Mouse (Mus musculus): ENCODE results near the gene Olfr323. TPM values are rescaled to one million over a fixed set of nuclear protein-coding genes. Genes with fewer than 3 reads are reported as not detected.

Gene Olfr323
- total and polyA plus RNA-seq, 3 experiments: not detected

DNA sequence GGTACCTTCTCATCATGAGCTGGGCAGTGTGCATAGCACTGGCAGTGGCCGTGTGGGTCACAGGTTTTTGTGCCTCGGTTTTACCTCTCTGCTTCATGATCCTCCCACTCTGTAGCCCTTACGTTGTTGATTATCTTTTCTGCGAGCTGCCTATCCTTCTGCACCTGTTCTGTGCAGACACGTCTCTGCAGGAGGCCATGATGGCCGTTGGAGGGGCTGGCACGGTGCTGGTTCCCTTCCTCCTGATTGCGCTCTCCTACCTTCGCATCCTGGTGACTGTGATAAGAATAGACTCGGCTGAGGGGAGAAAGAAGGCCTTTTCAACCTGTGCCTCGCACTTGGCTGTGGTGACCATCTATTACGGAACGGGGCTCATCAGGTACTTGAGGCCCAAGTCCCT lies 32.5 kb downstream of the Olfr323 start:
- Histone ChIP-seq H3K4me2 (ENCODE audit: insufficient read depth, low read depth, poor library complexity, severe bottlenecking) (no peak overlapping the region), H3K9me3 (replicated peaks; ENCODE audit: low read length) (no peaks in the 10 kb centered on the region), H3K4me3 (replicated peaks in 1 of 3; ENCODE audit: low read depth in 2 of 3, low read length in 2 of 3, poor library complexity in 1 of 3) (no peak overlapping the region), H3K27me3 (replicated peaks) (peaks cover 79% of the 10 kb centered on the region), H3K9ac (ENCODE audit: insufficient read depth, low read depth) (no peak overlapping the region), H3K79me2 (replicated peaks; ENCODE audit: control insufficient read depth, extremely low read depth, insufficient read depth, poor library complexity, severe bottlenecking) (no peaks in the 10 kb centered on the region), H3K36me3 (replicated peaks in 1 of 2; ENCODE audit: control insufficient read depth in 1 of 2, insufficient read depth in 1 of 2, low read length in 1 of 2) (no peaks in the 10 kb centered on the region), H3K4me1 (ENCODE audit: control insufficient read depth in 1 of 2, insufficient read depth in 2 of 2) (no peaks in the 10 kb centered on the region), H3K27ac (ENCODE audit: insufficient read depth, low read depth) (no peak overlapping the region)
- dilution Hi-C loops (cut with MboI; ENCODE audit: extremely low pct_ligation_motif_present, extremely low pct_unique_long_range_greater_than_20kb, low sequenced_read_pairs): no loop called here
- no peak for DNase-seq (ENCODE audit: extremely low read depth)
- in situ Hi-C loops (cut with MboI; ENCODE audit: low pct_ligation_motif_present, low pct_unique_long_range_greater_than_20kb, low sequenced_read_pairs): no loop called here
- TF ChIP-seq PAX5 (IDR thresholded peaks at IDR 0.05; ENCODE audit: low read length) (no peak), ZMIZ1 (IDR thresholded peaks at IDR 0.05; ENCODE audit: low read depth, low read length) (no peak), SIN3A (IDR thresholded peaks at IDR 0.05; ENCODE audit: low read length) (no peak), RCOR1 (conservative IDR thresholded peaks at IDR 0.05; ENCODE audit: low read depth, low read length) (no peak)

DNA sequence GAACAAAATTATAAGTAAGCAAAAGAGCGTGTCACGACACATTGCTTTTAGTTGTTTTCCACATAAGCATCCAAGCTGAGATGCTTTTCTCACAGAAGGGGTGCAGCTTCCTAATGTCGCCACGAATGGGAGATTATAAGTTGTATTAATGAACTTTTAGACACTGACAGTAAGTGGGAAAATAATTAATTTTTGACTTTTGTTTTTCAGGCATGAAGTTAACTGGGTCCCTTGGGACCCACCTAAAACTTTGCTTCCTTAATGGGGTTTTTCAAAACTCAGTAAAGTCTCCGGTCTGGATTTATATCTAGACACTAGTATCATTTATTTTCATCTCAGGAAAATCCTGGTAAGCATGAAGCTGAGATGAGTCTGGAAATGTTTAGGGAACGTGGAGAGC lies 35.5 kb downstream of the Olfr323 start, which contains the start of gene Olfr324:
Olfr324 (plus strand) TSS at position 301 of the 400 bp plus-strand sequence.
- H3K9ac ChIP-seq (ENCODE audit: insufficient read depth, low read depth): no peak within 1 kb of the TSS
- no peaks in the 10 kb centered on the region for H3K79me2 ChIP-seq (replicated peaks; ENCODE audit: control insufficient read depth, extremely low read depth, insufficient read depth, poor library complexity, severe bottlenecking)
- in situ Hi-C loops (cut with MboI; ENCODE audit: low pct_ligation_motif_present, low pct_unique_long_range_greater_than_20kb, low sequenced_read_pairs): no loop called here
- no peak within 1 kb of the TSS for H3K4me2 ChIP-seq (ENCODE audit: insufficient read depth, low read depth, poor library complexity, severe bottlenecking)
- H3K4me1 ChIP-seq (ENCODE audit: control insufficient read depth in 1 of 2, insufficient read depth in 2 of 2): no peaks in the 10 kb centered on the region
- H3K9me3 ChIP-seq (replicated peaks; ENCODE audit: low read length): peaks cover 2% of the 10 kb centered on the region
- H3K4me3 ChIP-seq (replicated peaks in 1 of 3; ENCODE audit: low read depth in 2 of 3, low read length in 2 of 3, poor library complexity in 1 of 3): no peak within 1 kb of the TSS
- DNase-seq (ENCODE audit: extremely low read depth): no peak
- H3K36me3 ChIP-seq (replicated peaks in 1 of 2; ENCODE audit: control insufficient read depth in 1 of 2, insufficient read depth in 1 of 2, low read length in 1 of 2): no peaks in the 10 kb centered on the region
- H3K27ac ChIP-seq (ENCODE audit: insufficient read depth, low read depth): no peak within 1 kb of the TSS
- peaks cover 65% of the 10 kb centered on the region for H3K27me3 ChIP-seq (replicated peaks)
- dilution Hi-C loops (cut with MboI; ENCODE audit: extremely low pct_ligation_motif_present, extremely low pct_unique_long_range_greater_than_20kb, low sequenced_read_pairs): no loop called here
- TF ChIP-seq MAFK (IDR thresholded peaks at IDR 0.05; ENCODE audit: insufficient replicate concordance, low read length) (no peak), JUN (IDR thresholded peaks at IDR 0.05; ENCODE audit: insufficient read depth, low read depth, low read length) (no peak), ETS1 (conservative IDR thresholded peaks at IDR 0.05; ENCODE audit: low read depth, low read length) (no peak), CHD1 (IDR thresholded peaks at IDR 0.05; ENCODE audit: low read depth, low read length) (no peak), JUND (conservative IDR thresholded peaks at IDR 0.05; ENCODE audit: low read depth, low read length) (no peak), E2F4 (IDR thresholded peaks at IDR 0.05; ENCODE audit: insufficient replicate concordance, low read depth, low read length) (no peak), GABPA (IDR thresholded peaks at IDR 0.05; ENCODE audit: insufficient replicate concordance, low read depth, low read length) (no peak), TBP (conservative IDR thresholded peaks at IDR 0.05; ENCODE audit: low read depth, low read length) (no peak)

DNA sequence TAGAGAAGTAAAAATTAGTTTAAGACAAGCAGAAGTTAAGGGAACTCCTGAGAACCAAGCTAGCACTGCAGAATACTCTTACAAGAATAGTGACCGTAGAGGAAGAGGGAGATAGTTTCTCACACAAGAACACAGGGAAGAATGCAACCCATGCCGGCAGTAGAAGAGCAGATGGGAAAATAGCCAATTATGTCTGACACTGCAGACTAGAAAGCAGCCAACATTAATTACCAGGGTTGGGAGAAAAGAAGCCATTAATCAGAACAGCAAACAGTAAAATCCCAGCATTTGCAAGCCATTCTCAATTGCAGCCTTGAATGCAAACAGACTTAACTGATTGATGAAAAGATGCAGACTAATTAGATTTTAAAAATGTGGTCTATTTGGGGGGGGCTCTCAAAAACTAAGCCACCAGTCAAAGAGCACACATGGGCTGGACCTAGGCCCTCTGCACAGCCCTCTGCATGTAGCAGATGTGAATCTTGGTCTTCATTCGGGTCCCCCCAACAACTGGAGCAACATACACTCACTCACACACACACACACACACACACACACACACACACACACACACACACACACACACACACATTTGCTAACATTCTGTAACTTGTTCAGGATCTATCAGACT lies 41.6 kb downstream of the Olfr323 start:
- dilution Hi-C loops (cut with MboI; ENCODE audit: extremely low pct_ligation_motif_present, extremely low pct_unique_long_range_greater_than_20kb, low sequenced_read_pairs): no loop called here
- H3K4me2 ChIP-seq (ENCODE audit: insufficient read depth, low read depth, poor library complexity, severe bottlenecking): no peak overlapping the region
- no peak overlapping the region for H3K27ac ChIP-seq (ENCODE audit: insufficient read depth, low read depth)
- no peaks in the 10 kb centered on the region for H3K4me1 ChIP-seq (ENCODE audit: control insufficient read depth in 1 of 2, insufficient read depth in 2 of 2)
- DNase-seq (ENCODE audit: extremely low read depth): no peak
- no peaks in the 10 kb centered on the region for H3K79me2 ChIP-seq (replicated peaks; ENCODE audit: control insufficient read depth, extremely low read depth, insufficient read depth, poor library complexity, severe bottlenecking)
- no peak overlapping the region for H3K4me3 ChIP-seq (replicated peaks in 1 of 3; ENCODE audit: low read depth in 2 of 3, low read length in 2 of 3, poor library complexity in 1 of 3)
- H3K36me3 ChIP-seq (replicated peaks in 1 of 2; ENCODE audit: control insufficient read depth in 1 of 2, insufficient read depth in 1 of 2, low read length in 1 of 2): no peaks in the 10 kb centered on the region
- TF ChIP-seq EP300 (IDR thresholded peaks at IDR 0.05; ENCODE audit: low read length): no peak
- peaks cover 66% of the 10 kb centered on the region for H3K27me3 ChIP-seq (replicated peaks)
- in situ Hi-C loops (cut with MboI; ENCODE audit: low pct_ligation_motif_present, low pct_unique_long_range_greater_than_20kb, low sequenced_read_pairs): loop anchor here (10.0 kb wide), 1 partner anchor 354 kb away; no protein-coding TSS in a partner anchor
- no peak overlapping the region for H3K9ac ChIP-seq (ENCODE audit: insufficient read depth, low read depth)
- peaks cover 2% of the 10 kb centered on the region for H3K9me3 ChIP-seq (replicated peaks; ENCODE audit: low read length)

All from CH12.LX (cell line).